Mouse (Mus musculus): ENCODE data around the gene Apoc2. TPM values are rescaled to one million over a fixed set of nuclear protein-coding genes. Genes with fewer than 3 reads are reported as not detected.
A peak's percentile ranks its signal among the peaks of the same experiment; 100 is the strongest.

Apoc2 gene
- total and polyA plus RNA-seq, 3 experiments: not detected

- H3K79me2 ChIP-seq (ENCODE audit: control insufficient read depth, insufficient read depth, low read length, poor library complexity): peaks cover 43% of the 10 kb centered on the region
- DNase-seq (ENCODE audit: low read depth, low spot score): peak; percentile 99
- peaks cover 4 to 12% of the 10 kb centered on the region in 2 experiments; a peak in 3 of 4 replicates for H3K4me1 ChIP-seq (ENCODE audit: control insufficient read depth in 1 of 2, insufficient read depth in 2 of 2, low read length in 2 of 2)
- peak within 1 kb of the TSS; percentile 81 to 87 for H3K4me3 ChIP-seq (ENCODE audit: control insufficient read depth in 1 of 2, insufficient read depth in 1 of 2, low read depth in 2 of 2, low read length in 2 of 2)
- peaks cover 0 to 11% of the 10 kb centered on the region in 2 experiments; a peak in 3 of 4 replicates for H3K36me3 ChIP-seq (ENCODE audit: control insufficient read depth in 1 of 2, insufficient read depth in 2 of 2, low read length in 2 of 2)
- H3K27ac ChIP-seq (ENCODE audit: control insufficient read depth, low read depth, low read length): peak within 1 kb of the TSS; percentile 95
- no peaks in the 10 kb centered on the region for H3K27me3 ChIP-seq (ENCODE audit: control insufficient read depth in 1 of 2, insufficient read depth in 2 of 2, low read length in 2 of 2)
- H3K9me3 ChIP-seq (replicated peaks; ENCODE audit: insufficient read depth, low read length): no peaks in the 10 kb centered on the region
- peak within 1 kb of the TSS; percentile 89 for H3K9ac ChIP-seq (ENCODE audit: control insufficient read depth, low read depth, low read length, poor library complexity, severe bottlenecking)
- TF ChIP-seq POLR2AphosphoS2 (IDR thresholded peaks at IDR 0.05; ENCODE audit: low read length) (peak; percentile 76; the same call in 1 of the 2 replicates), BHLHE40 (IDR thresholded peaks at IDR 0.05; ENCODE audit: borderline replicate concordance, low read depth, low read length) (no peak), MAFK (IDR thresholded peaks at IDR 0.05; ENCODE audit: borderline replicate concordance, low read depth, low read length) (no peak), GABPA (IDR thresholded peaks at IDR 0.05; ENCODE audit: low read depth, low read length) (no peak; the same call in 1 of the 2 replicates), ZNF384 (IDR thresholded peaks at IDR 0.05; ENCODE audit: low read depth, low read length) (peak; percentile 55; the same call in 1 of the 2 replicates), ZMIZ1 (IDR thresholded peaks at IDR 0.05; ENCODE audit: low read depth, low read length) (no peak), MEF2A (IDR thresholded peaks at IDR 0.05; ENCODE audit: extremely low read depth, insufficient replicate concordance, low read depth, low read length, poor library complexity, severe bottlenecking) (no peak), TAL1 (IDR thresholded peaks at IDR 0.05; ENCODE audit: low read length) (0 out of 2 replicates have a peak, but pooled peaks have one; percentile 7), MYC (IDR thresholded peaks at IDR 0.05; ENCODE audit: low read depth, low read length) (0 out of 2 replicates have a peak, but pooled peaks have one; percentile 50), NRF1 (IDR thresholded peaks at IDR 0.05; ENCODE audit: insufficient read depth, low read depth, low read length, poor library complexity, severe bottlenecking) (peak; percentile 34; the same call in 1 of the 2 replicates), ETS1 (IDR thresholded peaks at IDR 0.05; ENCODE audit: low read depth, low read length) (no peak; the same call in 1 of the 2 replicates), NELFE (IDR thresholded peaks at IDR 0.05; ENCODE audit: low read depth, low read length) (peak; percentile 81), MYB (IDR thresholded peaks at IDR 0.05; ENCODE audit: low read depth, low read length) (no peak), KAT2A (conservative IDR thresholded peaks at IDR 0.05; ENCODE audit: low read depth, low read length) (peak; percentile 74), MAZ (IDR thresholded peaks at IDR 0.05; ENCODE audit: low read depth, low read length) (peak; percentile 45; the same call in 1 of the 2 replicates), POLR2A (IDR thresholded peaks at IDR 0.05; ENCODE audit: control insufficient read depth in 1 of 2, insufficient read depth in 1 of 2, low read depth in 1 of 2, low read length in 2 of 2, poor library complexity in 1 of 2) (peak; percentile 53 to 71), UBTF (IDR thresholded peaks at IDR 0.05; ENCODE audit: borderline replicate concordance, insufficient read depth, low read depth, low read length) (no peak), RAD21 (IDR thresholded peaks at IDR 0.05; ENCODE audit: low read depth, low read length) (peak; percentile 24), ZC3H11A (IDR thresholded peaks at IDR 0.05; ENCODE audit: low read depth, low read length) (no peak), CHD2 (IDR thresholded peaks at IDR 0.05; ENCODE audit: low read length) (peak; percentile 96), CTCF (IDR thresholded peaks at IDR 0.05 in 2 of 3, conservative IDR thresholded peaks at IDR 0.05 in 1 of 3; ENCODE audit: control insufficient read depth in 1 of 3, insufficient read depth in 1 of 3, low read depth in 2 of 3, low read length in 3 of 3, poor library complexity in 1 of 3, severe bottlenecking in 1 of 3) (peak; percentile 29 to 88 (median 47); a peak in 5 of 6 replicates), ZKSCAN1 (IDR thresholded peaks at IDR 0.05; ENCODE audit: low read depth, low read length) (no peak), GATA1 (IDR thresholded peaks at IDR 0.05; ENCODE audit: low read depth, low read length) (no peak), E2F4 (IDR thresholded peaks at IDR 0.05; ENCODE audit: borderline replicate concordance, low read depth, low read length) (peak; percentile 72; the same call in 1 of the 2 replicates), RCOR1 (IDR thresholded peaks at IDR 0.05; ENCODE audit: low read depth, low read length) (0 out of 2 replicates have a peak, but pooled peaks have one; percentile 13), USF1 (IDR thresholded peaks at IDR 0.05; ENCODE audit: low read depth, low read length) (no peak), TBP (IDR thresholded peaks at IDR 0.05; ENCODE audit: low read depth, low read length) (peak; percentile 80), JUND (IDR thresholded peaks at IDR 0.05; ENCODE audit: low read depth, low read length) (0 out of 2 replicates have a peak, but pooled peaks have one; percentile 2), MXI1 (IDR thresholded peaks at IDR 0.05; ENCODE audit: low read depth, low read length) (peak; percentile 84), TCF12 (IDR thresholded peaks at IDR 0.05; ENCODE audit: low read depth, low read length) (peak; percentile 48), SMC3 (IDR thresholded peaks at IDR 0.05; ENCODE audit: low read depth, low read length) (peak; percentile 61), POLR2AphosphoS5 (IDR thresholded peaks at IDR 0.05; ENCODE audit: borderline replicate concordance, low read depth, low read length) (no peak), SIN3A (IDR thresholded peaks at IDR 0.05; ENCODE audit: low read length) (peak; percentile 99), CHD1 (IDR thresholded peaks at IDR 0.05; ENCODE audit: low read depth, low read length) (no peak), MAX (IDR thresholded peaks at IDR 0.05; ENCODE audit: low read length) (peak; percentile 67)
Measured at GRCm38 (mm10) chr7:19664955-19665841, 12.5 kb downstream of the Apoc2 start, which contains the start of gene Clptm1. TSS of gene Clptm1 (minus strand) at chr7:19665033.
